Mouse (Mus musculus) hindbrain, embryonic 14.5 days (tissue): ENCODE results near the gene Myrfl. TPM values are rescaled to one million over a fixed set of nuclear protein-coding genes. Genes with fewer than 3 reads are reported as not detected.

ENCODE experiments used
- ATAC-seq: fragments of 200-750 bp; cut with Nextera tagmentation; 2 replicates; pipeline ENCODE4 v1.8.0; 2017; ENCODE audit warnings: moderate number of reproducible peaks, mild to moderate bottlenecking, moderate TSS enrichment, moderate library complexity; ENCODE audit not compliant: low FRiP score
- DNase-seq: peaks from one replicate; pipeline ENCODE4 v3.0.0-alpha.2; 2015; ENCODE audit warnings: low spot score
- H3K27ac ChIP-seq: fragments of 300-500 bp; sonication (generic); 2 replicates; pipeline ENCODE4 v1.5.1; 2014; ENCODE audit warnings: mild to moderate bottlenecking, moderate library complexity
- H3K27me3 ChIP-seq: fragments of 300-500 bp; sonication (generic); 2 replicates; pipeline ENCODE4 v1.6.1; 2014; ENCODE audit warnings: mild to moderate bottlenecking, low read length, mixed read lengths; ENCODE audit not compliant: control insufficient read depth, insufficient read depth
- H3K36me3 ChIP-seq: fragments of 300-500 bp; sonication (generic); replicated peaks from 2 replicates; pipeline ENCODE4 v1.6.1; 2014; ENCODE audit not compliant: control insufficient read depth, insufficient read depth
- H3K4me1 ChIP-seq: fragments of 300-500 bp; sonication (generic); replicated peaks from 2 replicates; pipeline ENCODE4 v1.6.1; 2014; ENCODE audit warnings: antibody characterized with exemption, low read length, mixed read lengths; ENCODE audit not compliant: control insufficient read depth, insufficient read depth
- H3K4me2 ChIP-seq: fragments of 300-500 bp; sonication (generic); replicated peaks from 2 replicates; pipeline ENCODE4 v1.6.1; 2014; ENCODE audit warnings: mild to moderate bottlenecking, moderate library complexity
- H3K4me3 ChIP-seq: fragments of 300-500 bp; sonication (generic); replicated peaks from 2 replicates; pipeline ENCODE4 v1.5.1; 2014; ENCODE audit warnings: mild to moderate bottlenecking, low read length
- H3K9ac ChIP-seq: fragments of 300-500 bp; sonication (generic); 2 replicates; pipeline ENCODE4 v1.6.1; 2014
- H3K9me3 ChIP-seq: fragments of 300-500 bp; sonication (generic); 2 replicates; pipeline ENCODE4 v1.6.1; 2016; ENCODE audit warnings: low read length; ENCODE audit not compliant: control insufficient read depth
- WGBS: fragments of 180-500 bp; shearing (Covaris S2); extraction: QIAGEN DNeasy Blood & Tissue Kit; methylation state at CpG from one replicate; pipeline ENCODE4 v1.1.7; 2014; 5-methylcytosine and 5-hydroxymethylcytosine counted together
- polyA plus RNA-seq: library from polyadenylated mRNA; unstranded; fragments of >200 nt; fragmentation: Nextera tagmentation; extraction: Ambion mirVana; gene quantifications from 2 replicates; pipeline ENCODE4 v1.2.1, GENCODE M21; 2014

The Myrfl gene
- polyA plus RNA-seq, 1 experiment from 2014 or later, result not detected

DNA sequence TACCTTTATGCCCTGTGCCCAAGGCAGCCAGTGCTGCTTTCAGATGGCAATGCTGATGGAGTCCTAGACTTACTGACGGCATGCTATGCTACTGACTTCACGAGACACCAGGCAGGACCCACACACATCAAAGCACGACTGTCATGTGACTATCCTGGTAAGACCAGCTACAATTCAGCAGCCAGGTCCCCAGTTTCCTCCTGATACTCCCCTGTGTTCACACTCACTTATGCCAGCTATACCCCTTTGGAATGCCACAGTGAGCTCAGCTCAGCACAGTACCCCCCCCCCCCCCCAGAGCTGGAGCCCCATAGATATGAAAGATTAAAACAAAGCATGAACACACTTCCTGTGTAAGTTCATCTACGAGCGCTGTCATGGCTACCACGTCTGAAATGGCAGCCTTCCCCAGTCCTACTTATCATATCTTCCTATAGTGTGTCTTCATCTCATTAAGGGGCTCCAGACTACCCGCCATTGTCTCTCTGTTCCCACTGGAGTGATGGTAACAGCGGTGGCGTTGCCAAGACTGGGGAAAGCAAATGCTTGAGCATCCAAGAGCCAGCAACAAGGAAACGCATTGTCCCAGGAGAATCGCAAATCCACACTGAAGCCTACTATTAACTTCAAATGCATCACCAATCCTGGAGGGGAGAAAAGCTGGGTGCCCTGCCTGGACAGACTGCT, 43.4 kb downstream of the Myrfl start:
- 79% methylated on average over 11 of the region's 11 CpGs for WGBS
- H3K4me3 ChIP-seq, result no peak overlapping the region
- H3K9ac ChIP-seq, result no peak overlapping the region
- H3K9me3 ChIP-seq, result no peaks in the 10 kb centered on the region
- no peak overlapping the region for H3K4me2 ChIP-seq
- H3K36me3 ChIP-seq, result no peaks in the 10 kb centered on the region
- H3K4me1 ChIP-seq, result 0 out of 2 replicates have a peak, but pooled peaks cover 2% of the 10 kb centered on the region
- no peak overlapping the region for H3K27ac ChIP-seq
- ATAC-seq (no peak; the same call in 1 of the 2 replicates), DNase-seq (no peak)
- H3K27me3 ChIP-seq, result no peaks in the 10 kb centered on the region

DNA sequence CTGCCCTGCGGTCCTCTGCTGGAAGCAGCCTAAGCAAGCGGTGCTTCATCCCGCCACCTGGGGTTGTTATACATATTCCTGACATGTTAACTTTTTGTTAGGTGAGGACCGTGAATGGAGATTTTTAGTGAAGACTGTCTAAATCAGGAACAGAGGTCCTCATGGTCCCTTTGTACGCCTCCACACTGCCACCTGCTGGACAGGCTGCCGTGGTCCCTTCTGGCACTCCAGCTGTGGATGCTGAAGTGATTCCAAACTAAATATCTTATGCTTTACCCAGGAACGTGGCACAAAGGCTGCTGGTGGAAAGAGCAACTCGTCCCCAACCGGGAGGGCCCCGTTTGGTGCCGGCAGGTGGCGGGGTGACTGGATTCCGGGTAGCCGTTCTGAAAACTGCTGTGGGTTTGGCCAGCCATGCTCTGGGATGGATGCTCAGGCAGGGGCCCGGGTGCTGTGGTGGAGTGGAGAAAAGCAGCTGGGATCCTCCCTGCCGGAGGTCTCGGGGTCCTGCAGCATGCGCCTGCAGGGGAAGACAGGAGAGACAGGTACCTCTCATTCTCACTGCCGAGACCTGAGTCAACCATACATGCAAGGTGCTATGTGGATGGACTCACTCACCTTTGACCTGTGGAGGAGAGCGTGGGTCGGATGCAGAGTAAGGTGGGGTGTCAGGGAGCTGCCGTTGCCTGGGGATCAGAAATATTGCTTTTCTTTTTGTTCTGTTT, 47.8 kb downstream of the Myrfl start:
- Histone ChIP-seq H3K4me1 (0 out of 2 replicates have a peak, but pooled peaks cover 2% of the 10 kb centered on the region), H3K9ac (peak overlapping the region; percentile 52), H3K4me3 (no peak overlapping the region), H3K36me3 (no peaks in the 10 kb centered on the region), H3K4me2 (peak overlapping the region; percentile 45), H3K27ac (no peak overlapping the region), H3K9me3 (no peaks in the 10 kb centered on the region), H3K27me3 (no peaks in the 10 kb centered on the region)
- DNase-seq (peak; percentile 93), ATAC-seq (peak; percentile 73)
- WGBS, result 25% methylated on average over 22 of the region's 22 CpGs

DNA sequence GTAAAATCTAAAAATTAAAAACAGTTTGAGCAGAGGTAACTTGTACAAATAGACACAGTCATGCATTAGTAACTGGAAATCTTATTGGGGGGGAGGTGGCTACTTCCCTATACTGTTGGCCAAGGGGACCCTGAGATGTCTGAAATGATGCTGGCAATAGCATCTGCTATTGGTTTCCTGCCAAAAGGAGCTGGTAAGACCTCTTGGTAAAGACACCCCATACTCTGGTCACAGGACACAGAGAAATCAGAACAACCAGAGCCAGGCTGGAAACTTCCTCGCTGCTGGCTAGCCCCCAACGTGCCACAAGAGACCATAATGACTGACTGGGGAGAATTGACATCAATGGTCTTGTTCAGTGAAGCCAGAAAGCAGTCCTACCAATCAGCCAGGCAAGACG, 55.2 kb downstream of the Myrfl start:
- no peak overlapping the region for H3K9ac ChIP-seq
- H3K4me2 ChIP-seq, result no peak overlapping the region
- no peaks in the 10 kb centered on the region for H3K9me3 ChIP-seq
- H3K27me3 ChIP-seq, result no peaks in the 10 kb centered on the region
- no peak overlapping the region for H3K27ac ChIP-seq
- 62% methylated on average over 3 of the region's 3 CpGs for WGBS
- no peak for ATAC-seq
- no peak overlapping the region for H3K4me3 ChIP-seq
- no peak for DNase-seq
- H3K4me1 ChIP-seq, result no peaks in the 10 kb centered on the region
- no peaks in the 10 kb centered on the region for H3K36me3 ChIP-seq

DNA sequence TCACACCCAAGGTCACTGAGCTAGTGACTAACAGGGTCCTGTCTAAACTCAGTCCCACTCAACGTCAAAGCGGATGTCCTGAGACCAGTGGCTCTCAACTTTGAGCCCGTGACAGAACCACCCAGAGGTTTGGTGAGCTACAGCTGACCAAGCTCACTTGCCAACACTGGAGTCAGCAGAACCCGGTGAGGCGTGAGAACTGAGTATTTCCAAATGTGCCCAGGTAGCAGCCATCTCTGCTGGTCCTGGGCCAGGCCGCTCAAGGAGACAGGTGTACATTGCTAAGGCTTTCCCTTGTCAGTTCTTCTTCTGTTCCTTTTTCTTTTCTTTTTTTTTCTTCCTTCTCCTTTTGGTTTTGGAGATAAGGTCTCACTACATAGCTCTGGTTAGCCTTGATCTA, 66.0 kb downstream of the Myrfl start:
- Histone ChIP-seq H3K9me3 (no peaks in the 10 kb centered on the region), H3K9ac (no peak overlapping the region), H3K4me2 (no peak overlapping the region), H3K27me3 (no peaks in the 10 kb centered on the region), H3K36me3 (no peaks in the 10 kb centered on the region), H3K27ac (no peak overlapping the region), H3K4me1 (no peaks in the 10 kb centered on the region), H3K4me3 (no peak overlapping the region)
- WGBS, result 91% methylated on average over 6 of the region's 6 CpGs
- ATAC-seq, result no peak
- DNase-seq, result no peak

DNA sequence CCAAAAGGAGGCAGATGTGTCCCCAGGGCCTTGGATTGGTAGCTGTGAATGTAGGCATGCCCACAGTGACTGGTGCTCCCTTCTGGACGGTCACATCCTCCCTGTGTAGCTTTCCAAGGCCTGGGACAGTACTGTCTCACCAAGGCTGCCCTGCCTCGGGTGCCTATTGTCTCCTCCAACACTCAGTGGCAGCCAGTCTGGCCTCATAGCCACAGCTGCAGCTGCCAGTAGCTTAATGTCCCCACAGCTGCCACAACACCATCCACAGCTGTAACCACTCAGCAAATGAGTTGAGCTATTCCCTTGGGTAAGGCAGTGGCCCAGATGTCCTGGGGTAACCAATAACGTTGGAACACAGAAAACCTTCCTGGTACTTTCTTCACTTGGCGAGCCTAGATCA, 68.6 kb downstream of the Myrfl start:
- ATAC-seq (peak; percentile 34; the same call in 1 of the 2 replicates), DNase-seq (no peak)
- Histone ChIP-seq H3K4me2 (no peak overlapping the region), H3K9me3 (no peaks in the 10 kb centered on the region), H3K4me3 (no peak overlapping the region), H3K27me3 (no peaks in the 10 kb centered on the region), H3K4me1 (no peaks in the 10 kb centered on the region), H3K9ac (no peak overlapping the region), H3K36me3 (no peaks in the 10 kb centered on the region), H3K27ac (0 out of 2 replicates have a peak overlapping the region, but pooled peaks have one; percentile 10)
- 44% methylated on average over 4 of the region's 4 CpGs for WGBS

DNA sequence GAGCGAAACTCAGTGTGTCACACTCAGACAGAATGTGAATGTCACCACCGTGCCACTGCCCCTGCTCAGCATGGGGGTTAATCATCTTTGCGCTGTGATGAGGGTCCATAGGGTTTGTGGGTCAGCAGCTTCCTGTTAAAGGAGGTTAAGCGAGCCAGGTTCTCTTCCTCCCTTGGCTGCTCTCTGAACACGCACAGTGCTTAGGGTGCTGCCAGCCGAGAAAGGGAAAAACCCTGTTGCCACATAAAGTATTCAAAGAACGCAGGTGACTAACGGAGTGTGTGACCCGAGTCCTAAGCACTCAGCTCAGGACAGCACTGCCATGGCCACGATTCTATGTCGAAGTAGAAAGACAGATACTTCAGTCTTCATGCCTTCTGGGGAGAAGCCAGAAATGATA, 69.4 kb downstream of the Myrfl start:
- Histone ChIP-seq H3K9ac (no peak overlapping the region), H3K4me1 (no peaks in the 10 kb centered on the region), H3K9me3 (no peaks in the 10 kb centered on the region), H3K4me3 (no peak overlapping the region), H3K4me2 (no peak overlapping the region), H3K27ac (no peak overlapping the region), H3K27me3 (no peaks in the 10 kb centered on the region), H3K36me3 (no peaks in the 10 kb centered on the region)
- DNase-seq, result no peak
- 82% methylated on average over 11 of the region's 11 CpGs for WGBS
- ATAC-seq, result no peak

DNA sequence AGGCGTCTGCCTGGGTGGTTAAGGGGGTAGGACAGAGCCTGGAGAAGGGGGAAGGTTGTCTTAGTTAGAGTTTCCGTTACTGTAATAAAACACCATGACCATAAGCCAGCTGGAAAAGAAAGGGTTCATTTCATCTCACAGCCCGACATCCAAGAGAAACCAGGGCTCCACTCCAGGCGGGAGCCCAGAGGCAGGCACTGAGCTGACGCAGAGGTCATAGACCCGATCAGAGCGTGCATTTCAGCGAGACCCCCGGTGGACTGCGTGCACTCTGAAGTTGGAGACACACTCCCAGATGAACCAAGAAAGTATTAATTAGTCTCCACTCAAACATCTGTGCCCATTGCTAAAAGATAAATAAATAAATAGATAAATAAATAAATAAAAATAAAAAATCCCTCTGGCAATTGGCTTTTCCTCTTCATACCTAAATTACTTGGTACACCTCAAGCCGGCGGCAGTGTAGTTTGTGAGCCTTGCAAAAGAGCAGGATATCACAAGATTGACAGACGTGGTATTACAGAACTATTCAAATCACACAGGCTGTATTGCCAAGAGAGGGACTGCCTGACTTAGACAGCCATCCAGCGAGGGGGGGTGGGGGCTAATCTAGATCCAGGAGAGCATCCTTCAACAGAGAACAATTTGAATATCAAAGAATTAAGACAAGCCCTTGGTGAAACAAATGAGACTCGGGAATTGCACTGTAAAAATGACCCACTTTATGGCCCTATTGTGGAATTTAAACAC, 81.2 kb downstream of the Myrfl start:
- ATAC-seq, result no peak; the same call in 1 of the 2 replicates
- WGBS, result 37% methylated on average over 15 of the region's 15 CpGs

DNA sequence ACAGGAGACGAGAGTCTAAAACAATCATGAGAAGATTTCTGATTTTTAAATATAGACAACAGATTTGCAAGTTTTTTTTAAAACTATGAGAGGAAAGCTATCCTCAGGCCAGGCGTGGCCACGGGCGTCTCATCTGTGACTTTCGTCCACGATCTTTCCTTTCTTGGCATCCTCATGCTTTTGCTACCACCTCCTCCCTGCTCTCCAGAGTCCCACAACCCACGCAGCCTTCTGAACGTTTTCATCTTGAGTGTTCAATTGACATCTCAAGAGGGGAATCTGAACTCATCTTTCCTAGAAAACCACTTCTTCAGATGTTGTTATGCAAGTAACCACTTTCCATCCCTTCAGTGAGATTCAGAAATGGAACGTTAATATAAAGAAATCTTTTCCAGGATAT, 83.6 kb downstream of the Myrfl start:
- H3K9ac ChIP-seq, result no peak overlapping the region

More for the DNA sequence above, 81.2 kb downstream of the Myrfl start:
- DNase-seq, result no peak
- no peak overlapping the region for H3K9ac ChIP-seq
- no peaks in the 10 kb centered on the region for H3K9me3 ChIP-seq
- no peaks in the 10 kb centered on the region for H3K36me3 ChIP-seq
- H3K27me3 ChIP-seq, result no peaks in the 10 kb centered on the region
- no peak overlapping the region for H3K4me3 ChIP-seq
- no peak overlapping the region for H3K4me2 ChIP-seq
- H3K27ac ChIP-seq, result no peak overlapping the region
- H3K4me1 ChIP-seq, result no peaks in the 10 kb centered on the region

DNA sequence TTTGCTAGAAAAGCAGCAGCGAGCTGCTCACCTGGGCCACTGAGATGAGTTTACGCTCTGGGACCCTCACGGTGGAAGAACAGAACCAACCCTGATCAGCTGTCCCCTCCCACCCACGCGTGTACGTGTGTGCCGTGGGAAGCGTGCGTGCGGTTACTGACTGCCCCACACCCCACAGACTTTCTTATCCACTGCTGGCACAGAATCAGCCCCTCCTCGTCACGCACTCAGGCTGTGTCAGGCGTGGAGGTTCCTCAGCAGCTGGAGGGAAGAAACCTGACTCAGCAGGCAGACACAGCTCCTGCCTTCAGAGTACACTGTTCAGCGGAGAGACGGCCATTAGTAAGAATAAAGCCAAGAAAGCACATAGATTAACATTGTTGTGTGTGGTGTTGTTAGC, 86.0 kb downstream of the Myrfl start:
- Histone ChIP-seq H3K4me1 (no peaks in the 10 kb centered on the region), H3K27me3 (no peaks in the 10 kb centered on the region), H3K36me3 (no peaks in the 10 kb centered on the region), H3K27ac (no peak overlapping the region), H3K4me2 (no peak overlapping the region), H3K4me3 (no peak overlapping the region), H3K9ac (no peak overlapping the region), H3K9me3 (no peaks in the 10 kb centered on the region)
- DNase-seq (no peak), ATAC-seq (no peak)
- WGBS, result 81% methylated on average over 15 of the region's 15 CpGs

More for the DNA sequence above, 83.6 kb downstream of the Myrfl start:
- no peaks in the 10 kb centered on the region for H3K36me3 ChIP-seq
- DNase-seq (no peak), ATAC-seq (no peak)
- H3K4me1 ChIP-seq, result no peaks in the 10 kb centered on the region
- no peaks in the 10 kb centered on the region for H3K27me3 ChIP-seq
- WGBS, result 93% methylated on average over 9 of the region's 9 CpGs
- H3K4me3 ChIP-seq, result no peak overlapping the region
- H3K4me2 ChIP-seq, result no peak overlapping the region
- no peaks in the 10 kb centered on the region for H3K9me3 ChIP-seq
- no peak overlapping the region for H3K27ac ChIP-seq
